Mouse (Mus musculus) kidney, embryonic 14.5 days (tissue): ENCODE measurements around the gene Amer3. TPM values are rescaled to one million over a fixed set of nuclear protein-coding genes. Genes with fewer than 3 reads are reported as not detected.
"Not testable (repeated sequence)": the region's sequence is repeated elsewhere in the genome, so short reads cannot be mapped to it uniquely, and the experiment has no call there.

Source experiments
- ATAC-seq: fragments of 200-750 bp; cut with Nextera tagmentation; 2 replicates; pipeline ENCODE4 v1.8.0; 2017; ENCODE audit warnings: moderate number of reproducible peaks, mild to moderate bottlenecking, moderate TSS enrichment, moderate library complexity; ENCODE audit not compliant: low FRiP score, low TSS enrichment
- H3K27ac ChIP-seq: fragments of 300-500 bp; sonication (generic); 2 replicates; pipeline ENCODE4 v1.5.1; 2014; ENCODE audit warnings: low read depth, mild to moderate bottlenecking, low read length, moderate library complexity, mixed read lengths
- H3K27me3 ChIP-seq: fragments of 300-500 bp; sonication (generic); 2 replicates; pipeline ENCODE4 v1.6.1; 2014; ENCODE audit warnings: mild to moderate bottlenecking, low read length; ENCODE audit not compliant: control insufficient read depth, insufficient read depth
- H3K36me3 ChIP-seq: fragments of 300-500 bp; sonication (generic); 2 replicates; pipeline ENCODE4 v1.6.1; 2014; ENCODE audit warnings: low read length, mixed read lengths; ENCODE audit not compliant: control insufficient read depth, insufficient read depth
- H3K4me1 ChIP-seq: fragments of 300-500 bp; sonication (generic); 2 replicates; pipeline ENCODE4 v1.6.1; 2014; ENCODE audit warnings: low read length, mixed read lengths; ENCODE audit not compliant: control insufficient read depth, insufficient read depth
- H3K4me2 ChIP-seq: fragments of 300-500 bp; sonication (generic); replicated peaks from 2 replicates; pipeline ENCODE4 v1.6.1; 2014; ENCODE audit warnings: low read depth, mild to moderate bottlenecking, low read length
- H3K4me3 ChIP-seq: fragments of 300-500 bp; sonication (generic); 2 replicates; pipeline ENCODE4 v1.5.1; 2014; ENCODE audit warnings: mild to moderate bottlenecking, low read length
- H3K9ac ChIP-seq: fragments of 300-500 bp; sonication (generic); 2 replicates; pipeline ENCODE4 v1.6.1; 2014; ENCODE audit warnings: low read depth, mild to moderate bottlenecking, low read length, moderate library complexity
- H3K9me3 ChIP-seq: fragments of 300-500 bp; sonication (generic); 2 replicates; pipeline ENCODE4 v1.6.1; 2016; ENCODE audit warnings: low read length; ENCODE audit not compliant: control insufficient read depth
- WGBS: fragments of 180-500 bp; shearing (Covaris S2); extraction: QIAGEN DNeasy Blood & Tissue Kit; methylation state at CpG from one replicate; pipeline ENCODE4 v1.1.7; 2014; 5-methylcytosine and 5-hydroxymethylcytosine counted together
- polyA plus RNA-seq: library from polyadenylated mRNA; unstranded; fragments of >200 nt; fragmentation: Nextera tagmentation; extraction: Ambion mirVana; gene quantifications from 2 replicates; pipeline ENCODE4 v1.2.1, GENCODE M21; 2014

Gene Amer3
- polyA plus RNA-seq, 1 experiment from 2014 or later: not detected

DNA sequence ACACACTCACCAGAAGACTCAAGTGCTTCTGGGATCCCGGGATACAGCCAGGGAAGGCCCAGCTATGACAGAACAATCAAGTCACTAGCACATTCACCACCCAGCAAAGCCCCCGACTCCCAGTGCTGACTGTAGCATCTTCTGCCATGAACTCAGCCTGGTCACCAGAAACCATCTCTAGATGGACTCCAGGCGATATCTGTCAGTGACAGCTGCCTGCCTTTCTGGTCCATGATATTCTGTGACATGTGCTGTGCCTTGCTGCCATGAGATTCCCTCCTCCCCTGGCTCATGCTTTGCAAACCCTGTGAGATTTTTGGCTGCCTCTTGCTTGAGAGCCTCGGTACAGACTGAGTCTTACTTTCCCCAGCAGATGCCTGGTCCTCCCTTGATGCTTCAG lies 5.3 kb downstream of the Amer3 start:
- Histone ChIP-seq H3K36me3 (no peaks in the 10 kb centered on the region), H3K9me3 (no peaks in the 10 kb centered on the region), H3K27me3 (peaks cover 5% of the 10 kb centered on the region; the same call in 1 of the 2 replicates), H3K4me2 (no peak overlapping the region), H3K9ac (no peak overlapping the region), H3K4me3 (no peak overlapping the region), H3K27ac (no peak overlapping the region), H3K4me1 (no peaks in the 10 kb centered on the region)
- 82% methylated on average over 4 of the region's 4 CpGs for WGBS
- ATAC-seq: no peak

DNA sequence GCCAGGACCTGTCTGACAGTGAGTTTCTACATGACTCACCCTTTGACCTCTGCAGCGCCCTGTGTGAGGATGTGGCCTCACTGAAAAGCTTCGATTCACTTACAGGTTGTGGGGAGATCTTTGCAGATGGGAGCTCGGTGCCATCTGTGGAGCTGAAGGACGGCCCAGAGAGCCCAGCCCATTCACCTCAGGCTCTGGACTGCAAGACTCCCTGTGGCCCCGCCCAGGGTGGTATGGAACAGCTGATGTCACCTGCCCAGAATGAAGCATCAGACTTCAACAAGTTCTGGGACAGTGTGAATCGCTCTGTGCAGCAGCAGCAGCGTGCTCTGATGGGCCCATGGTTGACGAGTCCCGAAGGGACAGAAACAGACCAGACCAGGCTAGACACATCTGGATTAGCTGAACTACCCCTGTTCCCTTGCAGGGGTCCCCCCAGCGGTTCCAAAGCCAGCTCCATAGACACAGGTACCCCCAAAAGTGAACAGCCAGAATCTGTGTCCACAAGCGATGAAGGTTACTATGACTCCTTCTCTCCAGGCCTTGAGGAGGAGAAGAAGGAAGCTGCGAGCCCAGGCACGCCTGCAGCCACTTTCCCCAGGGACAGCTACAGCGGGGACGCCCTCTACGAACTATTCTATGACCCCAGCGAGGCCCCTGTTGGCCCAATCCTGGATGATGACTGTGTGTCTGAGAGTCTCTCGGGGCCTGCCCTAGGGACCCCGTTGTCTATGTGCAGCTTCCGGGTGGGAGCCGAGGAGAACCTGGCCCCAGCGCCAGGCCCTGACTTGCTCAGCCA lies 8.0 kb downstream of the Amer3 start:
- no peak overlapping the region for H3K9ac ChIP-seq
- H3K4me3 ChIP-seq: no peak overlapping the region
- ATAC-seq: no peak
- no peaks in the 10 kb centered on the region for H3K4me1 ChIP-seq
- 84% methylated on average over 22 of the region's 22 CpGs for WGBS
- no peak overlapping the region for H3K27ac ChIP-seq
- no peak overlapping the region for H3K4me2 ChIP-seq
- no peaks in the 10 kb centered on the region for H3K9me3 ChIP-seq
- H3K36me3 ChIP-seq: no peaks in the 10 kb centered on the region
- no peaks in the 10 kb centered on the region for H3K27me3 ChIP-seq

DNA sequence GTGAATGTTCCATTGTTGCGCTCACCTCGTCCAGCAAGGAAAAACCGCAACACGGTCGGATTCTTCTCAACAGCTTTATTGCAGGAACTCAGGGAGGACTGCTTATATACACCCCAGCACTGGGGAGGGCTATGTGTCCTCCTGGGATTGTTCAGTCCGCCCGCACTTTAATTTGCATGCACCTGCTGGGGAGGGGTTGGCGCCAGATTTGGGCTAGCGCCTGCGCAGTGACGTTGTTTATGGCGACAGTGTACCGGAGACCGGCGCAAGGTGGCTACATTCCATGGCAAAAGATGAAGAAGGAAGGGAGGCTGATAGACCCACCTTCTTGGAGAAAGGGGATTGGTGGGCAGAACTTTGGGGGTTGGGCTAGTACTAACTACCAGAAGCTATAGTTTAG lies 20.5 kb downstream of the Amer3 start:
- Histone ChIP-seq H3K4me2 (no peak overlapping the region), H3K36me3 (no peaks in the 10 kb centered on the region), H3K4me1 (no peaks in the 10 kb centered on the region), H3K9me3 (peaks cover 3% of the 10 kb centered on the region; the same call in 1 of the 2 replicates), H3K27ac (no peak overlapping the region), H3K4me3 (no peak overlapping the region), H3K27me3 (no peaks in the 10 kb centered on the region), H3K9ac (no peak overlapping the region)
- 77% methylated on average over 15 of the region's 15 CpGs for WGBS
- ATAC-seq: no peak

DNA sequence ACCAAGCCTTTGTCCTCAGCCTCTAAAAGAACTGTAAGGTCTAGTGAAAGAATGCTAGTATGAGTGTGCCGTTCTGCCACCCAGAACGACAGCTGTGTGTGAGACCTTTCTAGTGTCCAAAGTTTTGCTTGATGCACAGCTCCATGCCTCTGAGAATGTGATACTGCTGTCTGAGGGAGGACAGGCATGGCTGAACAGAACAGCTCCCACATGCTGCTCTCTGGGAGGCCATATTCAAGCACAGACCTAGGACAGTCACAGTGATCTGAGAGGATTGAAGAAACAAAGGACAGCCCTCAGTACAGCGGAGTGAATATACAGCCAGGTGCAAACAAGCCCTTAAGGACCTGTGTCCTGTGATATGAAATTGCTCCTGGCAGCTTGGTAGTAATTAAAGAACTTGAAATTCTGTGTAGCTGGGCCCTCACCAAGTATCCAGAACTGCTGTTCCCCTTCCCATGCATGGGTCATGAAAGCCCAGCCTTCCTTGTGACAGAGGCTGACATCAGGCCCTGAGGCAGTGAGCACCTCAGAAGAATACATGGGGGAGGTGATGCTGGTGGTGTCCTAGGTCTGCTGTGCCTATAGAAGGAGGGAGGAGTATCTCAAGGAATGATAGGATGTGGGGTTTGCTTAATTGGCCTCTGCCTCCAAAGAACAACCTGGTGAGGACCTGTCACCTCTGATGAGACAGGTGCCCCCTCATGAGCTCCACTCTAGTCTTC lies 22.0 kb downstream of the Amer3 start:
- Histone ChIP-seq H3K4me3 (no peak overlapping the region), H3K36me3 (no peaks in the 10 kb centered on the region), H3K27me3 (no peaks in the 10 kb centered on the region), H3K27ac (no peak overlapping the region), H3K4me1 (no peaks in the 10 kb centered on the region), H3K9ac (no peak overlapping the region), H3K9me3 (no peaks in the 10 kb centered on the region), H3K4me2 (no peak overlapping the region)
- 36% methylated on average over 3 of the region's 3 CpGs for WGBS
- ATAC-seq: peak; percentile 93

GRCm38 (mm10) chr1:34602363-34602762 lies 22.9 kb downstream of the Amer3 start:
- H3K4me1 ChIP-seq: no peaks in the 10 kb centered on the region
- no peak overlapping the region for H3K4me2 ChIP-seq
- H3K9ac ChIP-seq: no peak overlapping the region
- H3K36me3 ChIP-seq: no peaks in the 10 kb centered on the region
- ATAC-seq: peak; percentile 87
- WGBS: 15% methylated on average over 8 of the region's 8 CpGs
- H3K27me3 ChIP-seq: no peaks in the 10 kb centered on the region
- no peak overlapping the region for H3K27ac ChIP-seq
- H3K4me3 ChIP-seq: no peak overlapping the region
- no peaks in the 10 kb centered on the region for H3K9me3 ChIP-seq

- Histone ChIP-seq H3K9ac (no peak overlapping the region), H3K4me3 (no peak overlapping the region), H3K27me3 (no peaks in the 10 kb centered on the region), H3K9me3 (no peaks in the 10 kb centered on the region), H3K27ac (no peak overlapping the region), H3K36me3 (no peaks in the 10 kb centered on the region), H3K4me2 (no peak overlapping the region), H3K4me1 (no peaks in the 10 kb centered on the region)
- ATAC-seq: no peak
- WGBS: 79% methylated on average over 2 of the region's 2 CpGs
Observed at GRCm38 (mm10) chr1:34613801-34614200, 34.3 kb downstream of the Amer3 start.

- not testable (repeated sequence) for H3K4me2 ChIP-seq, H3K36me3 ChIP-seq, H3K27ac ChIP-seq, H3K4me1 ChIP-seq, H3K4me3 ChIP-seq, H3K27me3 ChIP-seq, ATAC-seq, H3K9me3 ChIP-seq, H3K9ac ChIP-seq
- 95% methylated on average over 13 of the region's 13 CpGs for WGBS
Observed at GRCm38 (mm10) chr1:34620116-34620515, 40.7 kb downstream of the Amer3 start.

DNA sequence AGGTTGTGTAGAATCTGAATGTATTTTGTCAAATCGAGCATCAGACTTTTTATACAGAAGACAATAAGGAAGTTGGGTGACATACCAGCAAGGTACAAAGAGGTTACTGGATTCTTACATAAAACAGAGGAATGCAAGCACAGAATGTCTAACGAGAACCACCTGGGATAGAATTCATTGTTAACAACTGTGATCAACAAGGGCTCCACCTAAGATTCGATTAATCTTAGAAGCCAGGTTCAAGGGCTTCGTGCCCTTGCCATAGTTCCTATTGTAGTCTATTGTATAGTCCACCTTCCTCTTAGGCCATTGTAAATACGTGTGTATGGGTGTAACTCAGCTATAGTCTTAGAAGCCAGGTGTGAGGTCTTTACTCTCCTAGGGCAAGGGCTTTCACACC lies 41.3 kb downstream of the Amer3 start:
- H3K36me3 ChIP-seq, H3K27me3 ChIP-seq, H3K27ac ChIP-seq, H3K9ac ChIP-seq, H3K4me1 ChIP-seq, ATAC-seq, H3K9me3 ChIP-seq, H3K4me2 ChIP-seq, H3K4me3 ChIP-seq: not testable (repeated sequence)
- WGBS: 88% methylated on average over 5 of the region's 5 CpGs

DNA sequence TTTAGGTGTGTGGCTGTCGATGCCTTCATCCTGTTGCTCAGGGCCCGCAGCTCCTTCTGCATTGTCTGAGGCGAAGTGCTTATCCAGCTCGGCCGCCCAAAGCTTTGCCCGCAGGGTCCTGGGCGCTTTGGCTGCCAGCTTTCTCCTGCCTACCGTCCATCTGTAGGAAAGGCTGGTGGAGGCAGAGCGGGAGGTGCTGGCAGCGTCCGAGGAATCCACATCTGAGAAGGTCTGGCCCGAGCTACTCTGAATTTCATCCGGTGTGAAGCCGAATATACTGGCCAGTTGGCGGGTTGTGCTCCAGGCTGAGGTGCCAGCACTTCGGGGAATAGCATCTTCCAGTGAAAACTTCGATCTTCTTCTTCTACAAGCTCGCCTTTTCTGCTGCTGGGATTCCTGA lies 56.3 kb downstream of the Amer3 start:
- Histone ChIP-seq H3K27me3 (no peaks in the 10 kb centered on the region), H3K27ac (no peak overlapping the region), H3K4me3 (no peak overlapping the region), H3K4me2 (no peak overlapping the region), H3K9me3 (no peaks in the 10 kb centered on the region), H3K36me3 (no peaks in the 10 kb centered on the region), H3K4me1 (no peaks in the 10 kb centered on the region), H3K9ac (no peak overlapping the region)
- 88% methylated on average over 18 of the region's 18 CpGs for WGBS
- no peak for ATAC-seq
